Mouse (Mus musculus): Measurements from ENCODE around the gene Plac9b.
"Not testable (repeated sequence)": the region's sequence is repeated elsewhere in the genome, so short reads cannot be mapped to it uniquely, and the experiment has no call there.

Gene Plac9b

GRCm38 (mm10) chr14:26182380-26182779, at the start of gene Plac9b:
Gene Plac9b (minus strand): TSS chr14:26182480.
- not testable (repeated sequence) for DNase-seq (ENCODE audit: low read depth, low spot score)

GRCm38 (mm10) chr14:26216233-26217000, 34.1 kb upstream of the Plac9b start:
- DNase-seq (ENCODE audit: low read depth, low spot score): not testable (repeated sequence)

GRCm38 (mm10) chr14:26206926-26207247, 24.6 kb upstream of the Plac9b start, which contains the start of gene Tmem254b:
Gene Tmem254b (minus strand): TSS chr14:26207041.
- DNase-seq (ENCODE audit: low read depth, low spot score): not testable (repeated sequence)

- not testable (repeated sequence) for DNase-seq (ENCODE audit: low read depth, low spot score)
Observed at GRCm38 (mm10) chr14:26206197-26206925, 24.1 kb upstream of the Plac9b start.

GRCm38 (mm10) chr14:26197851-26198250, 15.6 kb upstream of the Plac9b start:
- DNase-seq (ENCODE audit: low read depth, low spot score): not testable (repeated sequence)

GRCm38 (mm10) chr14:26188361-26188760, 6.1 kb upstream of the Plac9b start:
- DNase-seq (ENCODE audit: low read depth, low spot score): not testable (repeated sequence)

- not testable (repeated sequence) for DNase-seq (ENCODE audit: low read depth, low spot score)
Observed at GRCm38 (mm10) chr14:26186638-26187037, 4.4 kb upstream of the Plac9b start.

- not testable (repeated sequence) for DNase-seq (ENCODE audit: low read depth, low spot score)
Observed at GRCm38 (mm10) chr14:26181660-26182059, 620 bp downstream of the Plac9b start.

- DNase-seq (ENCODE audit: low read depth, low spot score): not testable (repeated sequence)
Observed at GRCm38 (mm10) chr14:26175028-26175427, 7.3 kb downstream of the Plac9b start.

GRCm38 (mm10) chr14:26173955-26174354, 8.3 kb downstream of the Plac9b start:
- not testable (repeated sequence) for DNase-seq (ENCODE audit: low read depth, low spot score)

- DNase-seq (ENCODE audit: low read depth, low spot score): not testable (repeated sequence)
Observed at GRCm38 (mm10) chr14:26165266-26165665, 17.0 kb downstream of the Plac9b start.

- not testable (repeated sequence) for DNase-seq (ENCODE audit: low read depth, low spot score)
Observed at GRCm38 (mm10) chr14:26162423-26162822, 19.9 kb downstream of the Plac9b start.

- DNase-seq (ENCODE audit: low read depth, low spot score): not testable (repeated sequence)
Observed at GRCm38 (mm10) chr14:26161156-26161555, 21.1 kb downstream of the Plac9b start.

- DNase-seq (ENCODE audit: low read depth, low spot score): not testable (repeated sequence)
Observed at GRCm38 (mm10) chr14:26156032-26156431, 26.2 kb downstream of the Plac9b start.

- not testable (repeated sequence) for DNase-seq (ENCODE audit: low read depth, low spot score)
Observed at GRCm38 (mm10) chr14:26147095-26147494, 35.2 kb downstream of the Plac9b start.

- not testable (repeated sequence) for DNase-seq (ENCODE audit: low read depth, low spot score)
Observed at GRCm38 (mm10) chr14:26119095-26119494, 63.2 kb downstream of the Plac9b start.

- DNase-seq (ENCODE audit: low read depth, low spot score): not testable (repeated sequence)
Observed at GRCm38 (mm10) chr14:26118550-26119000, 63.7 kb downstream of the Plac9b start.

- not testable (repeated sequence) for DNase-seq (ENCODE audit: low read depth, low spot score)
Observed at GRCm38 (mm10) chr14:26118150-26118549, 64.1 kb downstream of the Plac9b start, which contains the start of gene Duxbl2. Gene Duxbl2 (plus strand): TSS chr14:26118349.

All from CD4-positive helper T cell, adult 2 months (primary cell).